Mouse (Mus musculus) hindbrain, embryonic 14.5 days (tissue): ENCODE results near the gene Opcml. TPM values are rescaled to one million over a fixed set of nuclear protein-coding genes. Genes with fewer than 3 reads are reported as not detected.

ENCODE experiments used
- ATAC-seq: fragments of 200-750 bp; cut with Nextera tagmentation; 2 replicates; pipeline ENCODE4 v1.8.0; 2017; ENCODE audit warnings: moderate number of reproducible peaks, mild to moderate bottlenecking, moderate TSS enrichment, moderate library complexity; ENCODE audit not compliant: low FRiP score
- DNase-seq: peaks from one replicate; pipeline ENCODE4 v3.0.0-alpha.2; 2015; ENCODE audit warnings: low spot score
- H3K27ac ChIP-seq: fragments of 300-500 bp; sonication (generic); 2 replicates; pipeline ENCODE4 v1.5.1; 2014; ENCODE audit warnings: mild to moderate bottlenecking, moderate library complexity
- H3K27me3 ChIP-seq: fragments of 300-500 bp; sonication (generic); 2 replicates; pipeline ENCODE4 v1.6.1; 2014; ENCODE audit warnings: mild to moderate bottlenecking, low read length, mixed read lengths; ENCODE audit not compliant: control insufficient read depth, insufficient read depth
- H3K36me3 ChIP-seq: fragments of 300-500 bp; sonication (generic); replicated peaks from 2 replicates; pipeline ENCODE4 v1.6.1; 2014; ENCODE audit not compliant: control insufficient read depth, insufficient read depth
- H3K4me1 ChIP-seq: fragments of 300-500 bp; sonication (generic); replicated peaks from 2 replicates; pipeline ENCODE4 v1.6.1; 2014; ENCODE audit warnings: antibody characterized with exemption, low read length, mixed read lengths; ENCODE audit not compliant: control insufficient read depth, insufficient read depth
- H3K4me2 ChIP-seq: fragments of 300-500 bp; sonication (generic); replicated peaks from 2 replicates; pipeline ENCODE4 v1.6.1; 2014; ENCODE audit warnings: mild to moderate bottlenecking, moderate library complexity
- H3K4me3 ChIP-seq: fragments of 300-500 bp; sonication (generic); replicated peaks from 2 replicates; pipeline ENCODE4 v1.5.1; 2014; ENCODE audit warnings: mild to moderate bottlenecking, low read length
- H3K9ac ChIP-seq: fragments of 300-500 bp; sonication (generic); 2 replicates; pipeline ENCODE4 v1.6.1; 2014
- H3K9me3 ChIP-seq: fragments of 300-500 bp; sonication (generic); 2 replicates; pipeline ENCODE4 v1.6.1; 2016; ENCODE audit warnings: low read length; ENCODE audit not compliant: control insufficient read depth
- WGBS: fragments of 180-500 bp; shearing (Covaris S2); extraction: QIAGEN DNeasy Blood & Tissue Kit; methylation state at CpG from one replicate; pipeline ENCODE4 v1.1.7; 2014; 5-methylcytosine and 5-hydroxymethylcytosine counted together
- polyA plus RNA-seq: library from polyadenylated mRNA; unstranded; fragments of >200 nt; fragmentation: Nextera tagmentation; extraction: Ambion mirVana; gene quantifications from 2 replicates; pipeline ENCODE4 v1.2.1, GENCODE M21; 2014

Gene Opcml
- polyA plus RNA-seq, 1 experiment from 2014 or later = 42.9 TPM

GRCm38 (mm10) chr9:28748902-28749301 lies 958.3 kb downstream of the Opcml start:
- ATAC-seq (no peak), DNase-seq (no peak)
- WGBS = 74% methylated on average over 2 of the region's 2 CpGs
- Histone ChIP-seq H3K27ac (no peak overlapping the region), H3K4me1 (no peaks in the 10 kb centered on the region), H3K4me3 (no peak overlapping the region), H3K9me3 (no peaks in the 10 kb centered on the region), H3K36me3 (no peaks in the 10 kb centered on the region), H3K27me3 (no peaks in the 10 kb centered on the region), H3K9ac (no peak overlapping the region), H3K4me2 (no peak overlapping the region)

GRCm38 (mm10) chr9:28752908-28753307 lies 962.3 kb downstream of the Opcml start:
- Histone ChIP-seq H3K9ac (no peak overlapping the region), H3K27ac (no peak overlapping the region), H3K4me3 (no peak overlapping the region), H3K9me3 (no peaks in the 10 kb centered on the region), H3K27me3 (no peaks in the 10 kb centered on the region), H3K36me3 (no peaks in the 10 kb centered on the region), H3K4me2 (no peak overlapping the region), H3K4me1 (no peaks in the 10 kb centered on the region)
- no peak for DNase-seq
- 74% methylated on average over 5 of the region's 5 CpGs for WGBS
- no peak for ATAC-seq

DNA sequence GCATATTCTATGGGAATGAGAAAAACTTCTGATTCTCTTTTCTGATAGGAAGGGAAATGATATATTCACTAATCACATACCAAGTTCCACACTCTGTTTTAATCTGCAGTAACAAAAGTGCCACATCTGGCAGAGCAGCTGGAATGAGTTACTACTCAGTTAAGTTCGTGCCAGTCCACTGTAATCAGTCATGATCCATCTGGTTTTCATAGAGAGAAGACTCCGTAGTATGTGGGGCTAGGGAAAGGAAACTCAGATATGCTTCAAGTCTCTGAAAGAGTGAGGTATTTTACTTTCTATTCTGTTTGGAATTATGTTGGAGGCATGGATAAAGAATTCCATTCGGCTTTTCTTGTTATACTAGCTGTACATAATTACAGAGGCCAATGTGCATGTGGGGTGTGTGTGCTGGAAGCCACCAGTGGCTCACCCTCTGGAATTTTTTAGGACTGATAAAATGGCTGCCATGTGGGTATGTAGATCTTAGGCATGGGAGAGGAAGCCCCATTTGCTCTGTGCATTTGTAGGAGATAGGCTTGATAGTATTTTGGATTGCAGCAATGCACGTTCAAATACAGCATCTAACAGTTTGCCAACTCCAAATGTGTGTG lies 966.4 kb downstream of the Opcml start:
- Histone ChIP-seq H3K27ac (no peak overlapping the region), H3K4me1 (no peaks in the 10 kb centered on the region), H3K9me3 (no peaks in the 10 kb centered on the region), H3K4me3 (no peak overlapping the region), H3K36me3 (no peaks in the 10 kb centered on the region), H3K9ac (no peak overlapping the region), H3K4me2 (no peak overlapping the region), H3K27me3 (no peaks in the 10 kb centered on the region)
- 87% methylated on average over 4 of the region's 4 CpGs for WGBS
- ATAC-seq (no peak), DNase-seq (no peak)

DNA sequence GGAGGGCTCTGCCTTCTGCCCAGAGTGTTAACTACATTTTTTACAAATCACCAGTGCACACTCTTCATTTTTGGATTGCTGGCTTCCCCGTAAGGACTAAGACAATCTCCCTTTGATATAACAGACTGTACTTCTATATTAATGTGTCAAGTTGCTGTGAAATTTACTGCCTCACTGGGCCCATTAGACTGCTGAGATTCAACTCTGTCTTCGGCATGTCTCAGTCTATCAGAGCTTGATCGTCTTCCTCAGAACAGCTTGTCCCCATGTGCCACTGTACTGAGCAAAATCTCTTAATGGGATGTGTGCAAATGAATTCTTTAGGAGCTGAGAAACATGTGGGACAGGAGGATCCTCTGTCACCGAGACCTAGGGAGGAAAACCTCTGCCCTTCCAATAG lies 970.9 kb downstream of the Opcml start:
- Histone ChIP-seq H3K27me3 (no peaks in the 10 kb centered on the region), H3K9me3 (no peaks in the 10 kb centered on the region), H3K4me3 (no peak overlapping the region), H3K4me1 (0 out of 2 replicates have a peak, but pooled peaks cover 3% of the 10 kb centered on the region), H3K4me2 (no peak overlapping the region), H3K9ac (no peak overlapping the region), H3K36me3 (no peaks in the 10 kb centered on the region), H3K27ac (no peak overlapping the region)
- no peak for DNase-seq
- no peak for ATAC-seq
- WGBS = 60% methylated on average over 4 of the region's 4 CpGs

DNA sequence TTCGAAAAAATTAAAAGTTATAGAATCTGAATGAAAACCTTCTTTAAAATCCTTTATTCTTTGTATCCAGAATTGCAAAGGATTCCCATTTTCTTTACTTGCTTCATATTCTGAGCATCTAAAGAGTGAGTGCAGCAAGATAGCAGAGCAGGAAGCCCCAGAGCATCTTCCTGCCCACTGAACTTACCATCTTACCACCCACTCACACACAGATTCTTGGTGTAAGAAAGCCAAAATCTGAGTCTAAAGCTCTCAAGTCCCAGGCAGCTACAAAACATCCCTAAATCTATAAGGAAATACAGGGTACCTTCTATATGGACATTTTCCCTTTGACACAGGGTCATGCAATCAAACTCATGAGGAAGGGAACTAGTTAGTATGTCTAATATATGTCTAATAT lies 973.6 kb downstream of the Opcml start:
- Histone ChIP-seq H3K9me3 (no peaks in the 10 kb centered on the region), H3K27ac (no peak overlapping the region), H3K4me3 (no peak overlapping the region), H3K36me3 (no peaks in the 10 kb centered on the region), H3K27me3 (no peaks in the 10 kb centered on the region), H3K9ac (no peak overlapping the region), H3K4me1 (0 out of 2 replicates have a peak, but pooled peaks cover 3% of the 10 kb centered on the region), H3K4me2 (no peak overlapping the region)
- ATAC-seq (no peak), DNase-seq (no peak)
- 82% methylated on average over 1 of the region's 1 CpGs for WGBS

DNA sequence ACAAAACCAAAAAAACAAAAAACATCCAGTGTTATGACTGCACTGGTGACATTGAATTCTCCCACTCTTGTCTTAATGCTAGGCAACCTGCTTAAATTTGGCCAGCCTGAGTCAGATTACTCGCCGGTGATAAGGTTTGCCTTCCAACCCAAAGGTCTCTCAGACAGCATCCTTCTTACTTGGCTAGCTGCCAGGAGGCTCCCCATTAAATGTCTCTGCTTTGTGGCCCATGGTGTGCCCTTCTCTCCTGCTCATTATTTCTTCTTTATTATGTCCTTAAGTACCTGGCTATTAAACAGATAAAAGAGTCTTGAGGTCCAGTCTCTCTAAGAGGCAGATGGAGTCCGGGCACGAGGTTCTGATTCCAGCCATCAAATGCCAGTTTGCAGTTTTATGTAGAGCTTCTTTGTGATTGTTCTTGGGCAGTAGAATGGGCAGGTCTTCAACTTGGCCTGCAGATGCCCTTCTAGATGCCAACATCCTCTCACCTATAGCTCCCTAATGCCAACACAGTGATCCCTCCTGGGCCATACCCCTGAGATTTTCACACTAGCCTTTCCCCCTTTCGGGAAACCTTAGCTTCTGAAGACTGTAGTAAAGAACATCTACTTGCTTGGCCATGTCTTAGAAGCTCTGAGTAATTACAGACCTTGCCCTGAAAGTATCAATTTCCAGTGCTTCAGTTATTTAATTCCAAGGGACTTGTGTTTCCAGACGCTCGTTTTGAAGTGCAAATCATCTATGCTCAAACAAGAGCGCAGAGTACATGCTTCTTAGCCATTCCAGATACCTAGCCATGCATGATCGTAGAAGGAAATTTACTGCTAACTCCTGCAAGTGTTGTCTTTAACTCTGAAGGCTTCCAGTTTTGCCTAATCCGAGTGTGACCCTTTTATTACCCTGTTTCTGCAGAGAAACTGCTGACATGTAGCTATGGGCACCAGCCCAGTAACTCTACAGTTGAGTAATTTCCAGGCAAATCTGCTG lies 986.2 kb downstream of the Opcml start:
- WGBS = 85% methylated on average over 10 of the region's 10 CpGs
- DNase-seq (no peak), ATAC-seq (no peak)
- no peak overlapping the region for H3K27ac ChIP-seq
- H3K27me3 ChIP-seq = no peaks in the 10 kb centered on the region
- H3K9me3 ChIP-seq = no peaks in the 10 kb centered on the region
- no peak overlapping the region for H3K4me2 ChIP-seq
- H3K9ac ChIP-seq = no peak overlapping the region
- peaks cover 9% of the 10 kb centered on the region for H3K4me1 ChIP-seq
- no peaks in the 10 kb centered on the region for H3K36me3 ChIP-seq
- no peak overlapping the region for H3K4me3 ChIP-seq

DNA sequence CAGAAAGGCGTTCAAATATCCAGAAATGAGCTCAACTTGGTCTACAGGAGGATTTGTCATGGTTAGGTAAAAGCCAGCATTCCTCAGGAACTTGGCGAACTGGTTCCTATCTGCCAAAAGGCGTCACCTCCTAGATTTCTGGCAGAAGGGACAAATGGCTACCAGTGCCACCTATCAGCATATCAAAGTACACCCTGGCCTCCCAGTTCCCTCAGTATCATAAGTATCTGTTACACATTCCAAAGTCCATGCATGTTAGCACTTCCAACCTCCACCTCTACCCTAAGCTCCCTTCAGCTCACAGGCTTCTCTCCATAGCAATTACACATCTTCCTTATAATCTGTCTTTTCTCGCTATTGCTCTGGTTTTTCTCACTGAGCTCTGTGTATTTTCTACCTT lies 993.3 kb downstream of the Opcml start:
- Histone ChIP-seq H3K4me2 (no peak overlapping the region), H3K4me1 (peaks cover 4% of the 10 kb centered on the region), H3K9me3 (no peaks in the 10 kb centered on the region), H3K4me3 (no peak overlapping the region), H3K27me3 (no peaks in the 10 kb centered on the region), H3K9ac (no peak overlapping the region), H3K36me3 (no peaks in the 10 kb centered on the region), H3K27ac (no peak overlapping the region)
- WGBS = 81% methylated on average over 4 of the region's 4 CpGs
- ATAC-seq (no peak), DNase-seq (no peak)

- Histone ChIP-seq H3K9me3 (no peaks in the 10 kb centered on the region), H3K27me3 (no peaks in the 10 kb centered on the region), H3K27ac (no peak overlapping the region), H3K36me3 (no peaks in the 10 kb centered on the region), H3K4me3 (no peak overlapping the region), H3K4me2 (no peak overlapping the region), H3K9ac (no peak overlapping the region), H3K4me1 (no peaks in the 10 kb centered on the region)
- 87% methylated on average over 1 of the region's 1 CpGs for WGBS
- DNase-seq (no peak), ATAC-seq (no peak)
These were observed 998.9 kb downstream of the Opcml start for GRCm38 (mm10) chr9:28789439-28789838.

DNA sequence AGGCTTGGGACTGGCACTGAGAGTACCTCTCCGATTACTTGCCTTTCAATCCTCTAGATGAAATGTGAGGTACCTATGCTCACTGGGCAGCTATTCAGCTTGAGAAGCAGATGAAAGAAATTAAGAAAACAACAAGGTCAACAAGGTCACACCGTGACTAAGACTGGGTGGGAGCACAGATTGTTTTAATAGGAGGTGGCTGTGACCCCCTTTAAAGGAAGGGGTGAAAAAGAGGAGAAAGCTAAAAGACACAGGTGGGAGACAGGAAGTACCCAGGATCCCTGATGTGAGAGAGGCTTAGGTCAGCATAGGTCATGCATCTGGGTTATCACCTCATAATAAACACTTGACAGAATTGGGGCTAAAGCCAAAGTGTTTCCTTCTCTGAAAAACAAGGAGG lies 1009.5 kb downstream of the Opcml start:
- Histone ChIP-seq H3K4me3 (no peak overlapping the region), H3K4me1 (no peaks in the 10 kb centered on the region), H3K9ac (no peak overlapping the region), H3K27ac (no peak overlapping the region), H3K27me3 (no peaks in the 10 kb centered on the region), H3K9me3 (no peaks in the 10 kb centered on the region), H3K36me3 (no peaks in the 10 kb centered on the region), H3K4me2 (no peak overlapping the region)
- ATAC-seq (no peak), DNase-seq (no peak)
- 6% methylated on average over 2 of the region's 2 CpGs for WGBS
